Comparison of ENCODE assay signal across 8 mouse cellular contexts in the genomic region with DNA sequence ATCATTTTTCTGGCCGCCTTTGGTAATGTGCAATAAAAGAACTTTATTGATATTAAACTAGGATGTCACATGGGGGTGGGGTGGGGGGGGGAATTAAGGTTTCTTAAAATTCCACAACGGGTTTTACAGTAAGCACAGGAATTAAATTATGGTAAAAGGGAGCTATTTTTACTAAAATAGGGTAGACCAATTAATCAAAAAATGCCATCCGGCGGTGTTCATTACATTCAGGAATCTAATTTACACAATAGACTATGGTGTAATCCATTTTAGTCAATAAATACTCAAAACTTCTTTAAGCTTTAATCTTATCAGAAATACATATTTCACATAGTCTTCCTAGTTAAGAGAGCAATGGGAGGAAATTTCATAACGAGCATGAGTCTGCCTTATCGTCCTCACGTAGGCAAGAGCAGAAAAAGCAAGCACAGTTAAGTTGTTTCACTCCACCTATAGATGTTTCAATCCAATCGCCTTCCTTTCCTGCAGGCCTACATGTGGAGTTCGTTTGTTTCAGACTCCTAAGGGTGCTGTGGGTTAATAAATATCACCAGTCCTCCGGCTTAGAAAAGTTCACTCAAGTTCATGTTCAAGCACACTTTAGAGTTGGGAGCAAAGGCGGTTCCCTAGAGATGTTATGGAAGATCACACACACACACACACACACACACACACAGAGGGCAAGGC. TPM values are rescaled to one million over a fixed set of nuclear protein-coding genes. Genes with fewer than 3 reads are reported as not detected.
A peak's percentile ranks its signal among the peaks of the same experiment; 100 is the strongest.
DNase-seq lines count a peak whose midpoint lies in the region; ATAC-seq and TF ChIP-seq lines count a peak whose summit lies in the region.

No protein-coding gene starts in this region.

- ATAC-seq in heart, embryonic 14.5 days (ENCODE audit: insufficient number of reproducible peaks, insufficient read depth, low FRiP score, low read depth) = no peak
- ATAC-seq in hindbrain, embryonic 13.5 days (ENCODE audit: low FRiP score) = no peak
- ATAC-seq in midbrain, embryonic 12.5 days (ENCODE audit: low FRiP score, low read depth) = no peak

- TF ChIP-seq CTCF in bone marrow, adult 2 months (IDR thresholded peaks at IDR 0.05; ENCODE audit: control insufficient read depth, insufficient read depth, low read length) = no peak

- DNase-seq in heart, adult 8-10 months (ENCODE audit: low spot score) = no peak
- DNase-seq in adrenal gland, postnatal 36 days = no peak
- no peak for DNase-seq in thymus, adult 18-20 months
- no peak for DNase-seq in thymus, postnatal 25 days

- peak overlapping the region; percentile 63 to 72 for H3K4me3 ChIP-seq in heart, embryonic 14.5 days (ENCODE audit: control insufficient read depth in 1 of 2, insufficient read depth in 1 of 2, low read depth in 1 of 2, low read length in 2 of 2)
- peak overlapping the region; percentile 89 for H3K4me3 ChIP-seq in bone marrow, adult 2 months (replicated peaks; ENCODE audit: control insufficient read depth, low read depth, low read length)
- H3K4me3 ChIP-seq in hindbrain, embryonic 13.5 days = peak overlapping the region; percentile 98
- peak overlapping the region; percentile 85 for H3K4me3 ChIP-seq in midbrain, embryonic 12.5 days

- H3K4me1 ChIP-seq in heart, embryonic 14.5 days (ENCODE audit: control insufficient read depth in 2 of 2, insufficient read depth in 2 of 2, low read length in 2 of 2) = peaks cover 5 to 23% of the 10 kb centered on the region in 2 experiments
- peaks cover 1% of the 10 kb centered on the region; the same call in 1 of the 2 replicates for H3K4me1 ChIP-seq in bone marrow, adult 2 months (ENCODE audit: control insufficient read depth, insufficient read depth, low read length)
- peaks cover 53% of the 10 kb centered on the region for H3K4me1 ChIP-seq in hindbrain, embryonic 13.5 days (replicated peaks)
- H3K4me1 ChIP-seq in midbrain, embryonic 12.5 days = peaks cover 39% of the 10 kb centered on the region

- peaks cover 2% of the 10 kb centered on the region; the same call in 1 of the 2 replicates for H3K27me3 ChIP-seq in heart, embryonic 14.5 days (ENCODE audit: control insufficient read depth, insufficient read depth, low read length)
- peaks cover 20% of the 10 kb centered on the region for H3K27me3 ChIP-seq in hindbrain, embryonic 13.5 days
- peaks cover 17% of the 10 kb centered on the region for H3K27me3 ChIP-seq in midbrain, embryonic 12.5 days

- H3K36me3 ChIP-seq in heart, embryonic 14.5 days (ENCODE audit: control insufficient read depth, insufficient read depth, low read length) = no peaks in the 10 kb centered on the region
- no peaks in the 10 kb centered on the region for H3K36me3 ChIP-seq in hindbrain, embryonic 13.5 days
- no peaks in the 10 kb centered on the region for H3K36me3 ChIP-seq in midbrain, embryonic 12.5 days

- WGBS in heart, embryonic 14.5 days = 38% methylated on average over 11 of the region's 11 CpGs
- WGBS in bone marrow, adult 2 months = 11% methylated on average over 11 of the region's 11 CpGs
- 40% methylated on average over 11 of the region's 11 CpGs for WGBS in hindbrain, embryonic 13.5 days
- WGBS in midbrain, embryonic 12.5 days = 45% methylated on average over 11 of the region's 11 CpGs

- peak overlapping the region; percentile 88 for H3K9ac ChIP-seq in heart, embryonic 14.5 days (ENCODE audit: low read length)
- H3K9ac ChIP-seq in hindbrain, embryonic 13.5 days = peak overlapping the region; percentile 92
- H3K9ac ChIP-seq in midbrain, embryonic 12.5 days (replicated peaks) = peak overlapping the region; percentile 93

- no peaks in the 10 kb centered on the region for H3K9me3 ChIP-seq in heart, embryonic 14.5 days (ENCODE audit: control insufficient read depth, low read length)
- H3K9me3 ChIP-seq in hindbrain, embryonic 13.5 days = no peaks in the 10 kb centered on the region
- H3K9me3 ChIP-seq in midbrain, embryonic 12.5 days = no peaks in the 10 kb centered on the region

- no peak for TF ChIP-seq POLR2A in bone marrow, adult 2 months (IDR thresholded peaks at IDR 0.05; ENCODE audit: borderline replicate concordance, control insufficient read depth, low read depth, low read length)

- H3K27ac ChIP-seq in heart, embryonic 14.5 days (replicated peaks in 1 of 2; ENCODE audit: control insufficient read depth in 1 of 2, insufficient read depth in 1 of 2, low read depth in 2 of 2, low read length in 2 of 2) = peak overlapping the region; percentile 71 to 94; a peak in 2 of 4 replicates
- peak overlapping the region; percentile 95 for H3K27ac ChIP-seq in bone marrow, adult 2 months (ENCODE audit: control insufficient read depth, insufficient read depth, low read depth, low read length, poor library complexity)
- H3K27ac ChIP-seq in hindbrain, embryonic 13.5 days = no peak overlapping the region
- H3K27ac ChIP-seq in midbrain, embryonic 12.5 days (replicated peaks) = no peak overlapping the region

- peak overlapping the region; percentile 100 for H3K4me2 ChIP-seq in heart, embryonic 14.5 days (ENCODE audit: low read length)
- peak overlapping the region; percentile 98 for H3K4me2 ChIP-seq in hindbrain, embryonic 13.5 days
- peak overlapping the region; percentile 97 for H3K4me2 ChIP-seq in midbrain, embryonic 12.5 days (replicated peaks)

RNA-seq across cellular contexts. Expression of a gene that starts 2.5 kb away (rescaled TPM):
- polyA plus RNA-seq in heart, embryonic 14.5 days (2014; fragmentation: Nextera tagmentation; extraction: Ambion mirVana) = 71.6 and 76.8 TPM in 2 replicates
- 100 to 1,000 TPM in 1 of 4 experiments, 10 to 100 TPM in 3; 79.3 to 102 (median 88.5) TPM for total RNA-seq in heart, adult 8-10 months (2022)
- 18.4 and 37.1 TPM in 2 replicates for polyA plus RNA-seq in bone marrow, adult 2 months (2011; ENCODE audit: insufficient read depth, insufficient read length, low replicate concordance, missing spikeins)
- 104 and 106 TPM in 2 replicates for polyA plus RNA-seq in hindbrain, embryonic 13.5 days (2015; fragmentation: Nextera tagmentation; extraction: Ambion mirVana)
- polyA plus RNA-seq in midbrain, embryonic 12.5 days (2016; fragmentation: Nextera tagmentation; extraction: Ambion mirVana) = 150 and 159 TPM in 2 replicates
- 100 to 1,000 TPM in 1 of 2 experiments, 10 to 100 TPM in 1; 97.4 to 110 TPM for total RNA-seq in adrenal gland, postnatal 36 days (2021)

Comparison
In these comparisons a context has a peak if more than half of its experiments do, and no peak if none do; other contexts are left out.
1. H3K27ac ChIP-seq: peak in heart, embryonic 14.5 days (2 of 2) and bone marrow, adult 2 months (single experiment); none in hindbrain, embryonic 13.5 days (single experiment) and midbrain, embryonic 12.5 days (single experiment).
2. Peak in every context shown above with its lines, with median percentiles within 50 percentile points of each other: H3K4me2 ChIP-seq, H3K4me3 ChIP-seq and H3K9ac ChIP-seq.